Mouse (Mus musculus) liver, postnatal 0 days (tissue): ENCODE data around the gene Oprm1. TPM values are rescaled to one million over a fixed set of nuclear protein-coding genes. Genes with fewer than 3 reads are reported as not detected.
"Not testable (repeated sequence)": the region's sequence is repeated elsewhere in the genome, so short reads cannot be mapped to it uniquely, and the experiment has no call there.

Experiments
- ATAC-seq: fragments of 200-750 bp; cut with Nextera tagmentation; 2 replicates; pipeline ENCODE4 v1.8.0; 2017; ENCODE audit warnings: mild to moderate bottlenecking, moderate library complexity
- DNase-seq: peaks from one replicate; pipeline ENCODE4 v3.0.0-alpha.2; 2016
- H3K27ac ChIP-seq: fragments of 300-500 bp; sonication (generic); 2 replicates; pipeline ENCODE4 v1.5.1; 2014; ENCODE audit warnings: antibody characterized with exemption, moderate library complexity, mild to moderate bottlenecking, low read depth
- H3K27me3 ChIP-seq: fragments of 300-500 bp; sonication (generic); 2 replicates; pipeline ENCODE4 v1.6.1; 2014; ENCODE audit warnings: low read length, control low read depth, mixed read lengths; ENCODE audit not compliant: insufficient read depth
- H3K36me3 ChIP-seq: fragments of 300-500 bp; sonication (generic); replicated peaks from 2 replicates; pipeline ENCODE4 v1.6.1; 2014; ENCODE audit warnings: mild to moderate bottlenecking, control low read depth, low read length, moderate library complexity, mixed read lengths; ENCODE audit not compliant: insufficient read depth
- H3K4me1 ChIP-seq: fragments of 300-500 bp; sonication (generic); 2 replicates; pipeline ENCODE4 v1.6.1; 2014; ENCODE audit warnings: antibody characterized with exemption, mild to moderate bottlenecking, control low read depth; ENCODE audit not compliant: insufficient read depth
- H3K4me2 ChIP-seq: fragments of 300-500 bp; sonication (generic); 2 replicates; pipeline ENCODE4 v1.6.1; 2014; ENCODE audit warnings: low read depth, mild to moderate bottlenecking, low read length, moderate library complexity, mixed read lengths
- H3K4me3 ChIP-seq: fragments of 300-500 bp; sonication (generic); 2 replicates; pipeline ENCODE4 v1.5.1; 2014; ENCODE audit warnings: low read depth, low read length
- H3K9ac ChIP-seq: fragments of 300-500 bp; sonication (generic); replicated peaks from 2 replicates; pipeline ENCODE4 v1.6.1; 2014; ENCODE audit warnings: mild to moderate bottlenecking, moderate library complexity
- H3K9me3 ChIP-seq: fragments of 300-500 bp; sonication (generic); 2 replicates; pipeline ENCODE4 v1.6.1; 2016; ENCODE audit warnings: mild to moderate bottlenecking, control low read depth, low read length, mixed read lengths
- CTCF ChIP-seq: sonication (generic); IDR thresholded peaks from 2 replicates; pipeline ENCODE4 v1.5.1; 2016; ENCODE audit warnings: antibody characterized with exemption, low read depth
- EP300 ChIP-seq: IDR thresholded peaks from 2 replicates; pipeline ENCODE4 v1.6.1; 2016; ENCODE audit warnings: antibody characterized with exemption, low read depth, mild to moderate bottlenecking
- WGBS: fragments of 180-500 bp; shearing (Covaris S2); extraction: QIAGEN DNeasy Blood & Tissue Kit; methylation state at CpG from one replicate; pipeline ENCODE4 v1.1.7; 2014; ENCODE audit not compliant: insufficient replicate concordance; 5-methylcytosine and 5-hydroxymethylcytosine counted together
- polyA plus RNA-seq: library from polyadenylated mRNA; unstranded; fragments of >200 nt; fragmentation: Nextera tagmentation; extraction: Ambion mirVana; gene quantifications from 2 replicates; pipeline ENCODE4 v1.2.1, GENCODE M21; 2015

Gene Oprm1
- polyA plus RNA-seq, 1 experiment from 2014 or later, result not detected

- Histone ChIP-seq H3K27ac (no peak overlapping the region), H3K4me2 (no peak overlapping the region), H3K36me3 (no peaks in the 10 kb centered on the region), H3K9me3 (no peaks in the 10 kb centered on the region), H3K27me3 (no peaks in the 10 kb centered on the region), H3K4me3 (no peak overlapping the region), H3K9ac (no peak overlapping the region), H3K4me1 (no peaks in the 10 kb centered on the region; the same call in 1 of the 2 replicates)
- 65% methylated on average over 4 of the region's 4 CpGs for whole genome bisulfite sequencing
- ATAC-seq (no peak), DNase-seq (no peak)
- TF ChIP-seq CTCF, result no peak
- TF ChIP-seq EP300, result no peak
Measured at GRCm38 (mm10) chr10:6987399-6988098, 229.2 kb downstream of the Oprm1 start.

DNA sequence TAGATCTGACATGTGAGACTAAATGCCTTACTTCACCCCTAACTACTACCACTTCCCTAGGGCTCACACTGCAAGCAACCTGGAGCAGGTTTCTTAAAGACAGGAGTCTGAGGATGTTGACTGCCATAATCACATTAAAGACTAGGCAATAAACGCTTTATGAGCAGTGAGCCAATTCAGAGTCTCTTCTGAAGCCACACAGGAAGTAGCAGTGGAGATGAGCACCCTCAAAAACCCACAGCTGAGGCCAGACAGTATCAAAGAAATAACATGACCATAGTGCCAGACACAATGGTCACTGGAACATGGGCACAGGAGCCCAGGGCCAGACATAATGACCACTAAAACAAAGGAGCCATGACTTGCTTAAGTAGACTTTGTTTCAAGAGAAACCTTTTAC lies 230.2 kb downstream of the Oprm1 start:
- Histone ChIP-seq H3K9me3 (no peaks in the 10 kb centered on the region), H3K4me1 (no peaks in the 10 kb centered on the region)

GRCm38 (mm10) chr10:6996895-6997294 lies 238.6 kb downstream of the Oprm1 start:
- no peak for TF ChIP-seq CTCF
- TF ChIP-seq EP300, result no peak
- ATAC-seq (no peak), DNase-seq (no peak)
- Histone ChIP-seq H3K9ac (no peak overlapping the region), H3K27me3 (no peaks in the 10 kb centered on the region), H3K4me1 (no peaks in the 10 kb centered on the region), H3K4me3 (no peak overlapping the region), H3K4me2 (no peak overlapping the region), H3K36me3 (no peaks in the 10 kb centered on the region), H3K27ac (no peak overlapping the region), H3K9me3 (no peaks in the 10 kb centered on the region)
- 47% methylated on average over 3 of the region's 3 CpGs for WGBS

More for the DNA sequence above, 230.2 kb downstream of the Oprm1 start:
- Histone ChIP-seq H3K27ac (no peak overlapping the region), H3K4me3 (no peak overlapping the region), H3K4me2 (no peak overlapping the region), H3K9ac (no peak overlapping the region), H3K27me3 (no peaks in the 10 kb centered on the region), H3K36me3 (no peaks in the 10 kb centered on the region)
- 38% methylated on average over 1 of the region's 1 CpGs for WGBS
- TF ChIP-seq EP300, result no peak
- TF ChIP-seq CTCF, result no peak
- no peak for DNase-seq
- ATAC-seq, result no peak

GRCm38 (mm10) chr10:6998576-6999250 lies 240.4 kb downstream of the Oprm1 start:
- TF ChIP-seq EP300 (no peak), CTCF (no peak)
- H3K9me3 ChIP-seq, result no peaks in the 10 kb centered on the region
- DNase-seq (no peak), ATAC-seq (no peak)
- no peak overlapping the region for H3K4me3 ChIP-seq
- H3K4me1 ChIP-seq, result no peaks in the 10 kb centered on the region
- H3K36me3 ChIP-seq, result no peaks in the 10 kb centered on the region
- no peak overlapping the region for H3K4me2 ChIP-seq
- no peaks in the 10 kb centered on the region for H3K27me3 ChIP-seq
- no peak overlapping the region for H3K9ac ChIP-seq
- WGBS, result 81% methylated on average over 4 of the region's 4 CpGs
- H3K27ac ChIP-seq, result no peak overlapping the region

DNA sequence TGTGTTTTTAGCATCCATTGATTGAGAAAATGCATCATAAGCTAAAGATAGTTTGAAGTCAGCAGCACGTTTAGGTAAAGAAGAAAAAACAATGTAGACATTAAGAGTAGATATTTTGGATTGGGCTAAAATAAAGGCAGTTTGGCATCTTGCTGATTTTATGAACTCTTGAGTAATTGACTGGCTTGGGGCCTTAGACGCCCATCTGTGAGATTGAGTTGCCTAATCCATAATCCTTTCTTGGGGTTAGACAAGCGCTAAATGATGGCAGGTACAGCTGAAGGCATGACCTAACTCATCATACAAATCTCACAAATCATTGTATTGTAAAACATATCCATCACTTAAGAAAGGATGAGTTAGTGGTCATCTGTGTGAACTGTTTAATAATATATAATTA lies 241.0 kb downstream of the Oprm1 start:
- Histone ChIP-seq H3K4me1 (no peaks in the 10 kb centered on the region), H3K27me3 (no peaks in the 10 kb centered on the region), H3K9me3 (no peaks in the 10 kb centered on the region), H3K27ac (no peak overlapping the region), H3K4me3 (no peak overlapping the region), H3K36me3 (no peaks in the 10 kb centered on the region), H3K4me2 (no peak overlapping the region), H3K9ac (no peak overlapping the region)
- TF ChIP-seq CTCF (no peak), EP300 (no peak)
- ATAC-seq (no peak), DNase-seq (no peak)
- 76% methylated on average over 3 of the region's 3 CpGs for WGBS

DNA sequence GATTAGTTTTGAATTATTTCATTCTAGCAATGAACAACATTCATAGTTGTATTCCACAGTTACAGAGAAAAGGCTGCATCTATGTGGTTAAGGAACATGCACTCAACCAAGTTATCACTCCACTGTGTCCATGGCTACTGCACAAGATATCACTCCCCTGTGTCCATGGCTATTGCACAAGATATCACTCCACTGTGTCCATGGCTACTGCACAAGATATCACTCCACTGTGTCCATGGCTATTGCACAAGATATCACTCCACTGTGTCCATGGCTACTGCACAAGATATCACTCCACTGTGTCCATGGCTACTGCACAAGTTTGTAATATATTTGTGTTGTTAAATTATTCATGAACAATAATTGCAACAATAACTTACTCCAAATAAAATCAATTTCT lies 245.6 kb downstream of the Oprm1 start:
- H3K4me2 ChIP-seq, DNase-seq, H3K4me1 ChIP-seq, H3K9me3 ChIP-seq, H3K36me3 ChIP-seq, H3K27ac ChIP-seq, H3K9ac ChIP-seq, ATAC-seq, H3K27me3 ChIP-seq, H3K4me3 ChIP-seq: not testable (repeated sequence)
